Mouse (Mus musculus) brain, embryonic 14.5 days (tissue): ENCODE measurements at regions not wholly inside any gene's neighbourhood (a gene's known extent, or its start where the extent isn't known, plus 50 kb on each side); places are given as distances from the start of the nearest gene placed in this dataset.

Source experiments
- CTCF ChIP-seq: fragments of 200-500 bp; IDR thresholded peaks from 2 replicates; pipeline ENCODE4 v1.5.1; 2012; ENCODE audit warnings: inconsistent platforms, mild to moderate bottlenecking, moderate library complexity, borderline replicate concordance; ENCODE audit not compliant: insufficient read depth, insufficient read length; ENCODE audit errors: extremely low read depth
- POLR2A ChIP-seq: fragments of 200-500 bp; IDR thresholded peaks from 2 replicates; pipeline ENCODE4 v1.6.1; 2012; ENCODE audit warnings: mild to moderate bottlenecking, inconsistent platforms, borderline replicate concordance; ENCODE audit not compliant: poor library complexity, insufficient read depth, insufficient read length, severe bottlenecking; ENCODE audit errors: extremely low read depth

DNA sequence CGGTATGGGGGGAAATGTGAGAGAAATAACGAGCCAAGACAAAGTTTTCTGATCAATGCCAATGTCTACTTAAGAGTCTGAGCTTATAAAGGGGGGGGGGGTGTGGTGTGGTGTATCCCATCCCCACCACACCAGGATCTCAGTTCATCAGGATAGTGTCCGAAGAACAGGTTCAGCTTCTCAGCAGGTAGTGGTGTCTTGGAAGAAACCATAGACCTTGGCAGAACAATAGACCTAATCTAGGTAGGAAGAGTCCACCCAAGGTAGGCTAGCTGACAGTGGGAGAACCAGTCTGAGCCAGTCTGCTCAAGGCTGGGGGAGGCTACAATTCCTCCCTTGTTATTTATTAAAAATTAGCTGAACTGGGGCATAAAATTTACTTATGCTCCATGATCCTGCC lies 245.5 kb upstream of the Fundc1 start:
- no peak for TF ChIP-seq POLR2A
- TF ChIP-seq CTCF = no peak
